Mouse (Mus musculus): Measurements from ENCODE around the gene Fam78a. TPM values are rescaled to one million over a fixed set of nuclear protein-coding genes. Genes with fewer than 3 reads are reported as not detected.

Fam78a gene
- total RNA-seq, 2 experiments from 2014 or later, result 3.6 to 6.0 TPM

DNA sequence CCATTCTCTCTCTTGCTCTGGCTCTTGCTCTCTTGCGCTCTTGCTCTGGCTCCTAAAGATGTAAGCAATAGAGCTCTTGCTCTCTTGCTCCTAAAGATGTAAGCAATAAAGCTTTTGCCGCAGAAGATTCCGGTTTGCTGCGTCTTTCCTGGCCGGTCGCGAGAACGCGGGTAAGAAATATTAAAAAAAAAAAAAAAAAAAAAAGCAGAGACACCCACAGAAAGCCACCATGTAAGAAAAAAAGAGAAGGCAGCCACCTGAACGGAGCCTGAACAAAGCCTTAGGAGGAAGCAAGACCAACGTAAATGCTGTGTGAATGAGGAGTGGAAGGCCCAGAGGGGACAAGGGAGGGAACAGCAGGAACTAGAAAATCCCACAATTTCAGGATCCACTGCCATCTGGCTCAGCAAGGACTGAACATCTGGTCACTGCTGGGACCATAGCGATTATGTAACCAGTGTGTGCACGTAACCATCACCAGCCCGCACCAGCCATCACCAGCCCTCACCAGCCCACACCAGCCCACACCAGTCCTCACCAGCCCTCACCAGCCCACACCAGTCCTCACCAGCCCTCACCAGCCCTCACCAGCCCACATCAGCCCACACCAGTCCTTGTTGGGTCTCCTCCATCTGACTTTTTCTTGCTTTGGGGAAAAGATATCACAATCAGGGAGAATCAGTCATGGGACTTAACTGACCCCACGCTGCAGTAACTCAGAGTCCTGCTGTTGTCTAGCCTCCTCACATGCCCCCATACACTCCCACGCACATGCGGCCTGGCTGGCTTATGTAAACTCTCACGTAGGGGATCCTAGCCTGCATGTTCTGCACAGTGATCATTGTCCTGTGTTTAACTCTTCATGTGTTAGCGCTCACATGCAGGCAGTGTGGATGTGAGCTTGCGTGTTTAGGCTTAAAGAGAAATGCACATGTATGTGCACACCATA lies 35.4 kb upstream of the Fam78a start:
- no peak for DNase-seq (ENCODE audit: low spot score in 2 of 2)
- no peak overlapping the region for H3K4me3 ChIP-seq
- H3K27ac ChIP-seq, result no peak overlapping the region
- TF ChIP-seq CTCF (conservative IDR thresholded peaks at IDR 0.05), result no peak

DNA sequence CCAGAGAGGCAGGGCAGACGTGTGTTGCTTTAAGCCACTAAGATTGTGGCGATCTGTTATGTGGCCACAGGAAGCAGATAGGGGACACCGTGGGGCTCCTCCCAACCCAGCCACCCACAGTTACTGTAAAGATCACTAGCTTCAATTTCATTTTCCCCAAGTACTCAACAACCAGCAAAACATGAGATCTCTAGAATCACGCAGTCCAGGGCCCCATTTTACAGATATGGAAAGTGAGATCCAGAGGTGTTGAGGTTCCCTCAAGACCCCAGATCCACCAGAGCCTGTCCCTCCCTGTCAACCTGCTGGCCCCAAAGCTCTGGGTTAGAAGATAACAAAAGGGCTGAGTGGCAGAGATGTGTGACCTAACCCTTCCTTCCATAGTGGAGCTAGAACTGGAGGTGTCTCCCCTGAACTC lies 31.2 kb upstream of the Fam78a start:
- TF ChIP-seq CTCF (conservative IDR thresholded peaks at IDR 0.05), result no peak
- no peak for DNase-seq (ENCODE audit: low spot score in 2 of 2)
- H3K27ac ChIP-seq, result no peak overlapping the region
- H3K4me3 ChIP-seq, result no peak overlapping the region

DNA sequence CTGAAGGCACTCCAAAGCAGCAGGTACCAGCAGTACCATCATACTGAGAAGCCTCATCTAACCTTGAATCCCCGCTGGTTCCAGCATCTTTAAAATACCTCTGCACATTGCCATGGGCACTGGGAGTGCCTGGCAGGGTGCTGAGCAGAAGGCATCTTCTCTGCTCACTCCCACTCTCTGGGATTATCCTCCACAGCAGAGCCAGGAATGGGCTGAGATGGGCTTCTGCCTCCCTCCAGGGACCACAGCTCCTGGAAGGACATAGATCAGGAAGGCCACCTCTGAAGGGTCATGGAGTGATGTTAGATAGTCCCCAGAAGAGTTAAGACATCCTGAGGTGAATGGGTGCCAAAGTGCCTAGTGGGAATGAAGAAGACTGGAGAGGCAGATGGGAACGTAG lies 27.9 kb upstream of the Fam78a start:
- DNase-seq (ENCODE audit: low spot score in 2 of 2), result no peak
- no peak overlapping the region for H3K4me3 ChIP-seq
- TF ChIP-seq CTCF (conservative IDR thresholded peaks at IDR 0.05), result no peak
- H3K27ac ChIP-seq, result peak overlapping the region; percentile 43; the same call in 1 of the 2 replicates

DNA sequence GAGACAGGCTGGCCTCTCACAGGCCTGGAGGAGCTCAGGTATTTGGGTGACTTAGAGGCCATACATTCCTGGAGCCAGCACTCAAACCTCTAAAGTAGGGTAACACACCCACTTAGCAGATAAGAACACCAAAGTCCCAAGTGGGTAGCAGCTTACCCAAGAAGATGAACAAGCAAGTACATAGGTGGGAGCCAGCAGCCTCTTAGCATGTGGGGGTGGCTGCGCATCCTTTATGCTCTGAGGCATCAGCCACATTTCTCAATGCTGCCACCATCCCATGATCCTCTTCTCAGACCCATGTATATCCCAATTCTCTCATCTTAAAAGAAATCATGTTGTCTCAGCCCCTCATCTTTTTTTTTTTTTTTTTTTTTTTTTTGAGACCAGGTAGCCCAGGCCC lies 26.6 kb upstream of the Fam78a start:
- no peak for TF ChIP-seq CTCF (conservative IDR thresholded peaks at IDR 0.05)
- Histone ChIP-seq H3K4me3 (no peak overlapping the region), H3K27ac (no peak overlapping the region)
- no peak for DNase-seq (ENCODE audit: low spot score in 2 of 2)

DNA sequence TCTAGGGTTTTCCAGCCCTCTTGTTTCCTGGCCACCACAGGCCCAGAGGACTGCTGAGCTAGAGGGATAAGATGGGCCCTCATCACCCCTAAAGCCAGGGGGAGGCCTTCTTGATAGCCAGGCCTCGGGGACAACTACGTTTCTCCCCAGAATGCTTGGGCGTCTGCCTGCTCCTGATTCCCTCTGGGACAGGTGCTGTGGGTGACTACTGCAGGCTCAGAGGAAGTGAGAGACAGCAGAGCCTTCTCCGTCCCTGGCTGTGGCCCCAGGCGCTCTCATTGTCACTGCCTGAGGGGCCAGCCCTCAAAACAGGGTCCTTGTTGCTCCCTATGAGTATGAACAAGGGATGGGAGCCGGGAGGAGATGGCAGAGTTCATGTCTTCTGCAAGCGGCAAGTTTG lies 21.3 kb upstream of the Fam78a start:
- Histone ChIP-seq H3K27ac (no peak overlapping the region), H3K4me3 (no peak overlapping the region)
- DNase-seq (ENCODE audit: low spot score in 2 of 2), result no peak
- no peak for TF ChIP-seq CTCF (conservative IDR thresholded peaks at IDR 0.05)

DNA sequence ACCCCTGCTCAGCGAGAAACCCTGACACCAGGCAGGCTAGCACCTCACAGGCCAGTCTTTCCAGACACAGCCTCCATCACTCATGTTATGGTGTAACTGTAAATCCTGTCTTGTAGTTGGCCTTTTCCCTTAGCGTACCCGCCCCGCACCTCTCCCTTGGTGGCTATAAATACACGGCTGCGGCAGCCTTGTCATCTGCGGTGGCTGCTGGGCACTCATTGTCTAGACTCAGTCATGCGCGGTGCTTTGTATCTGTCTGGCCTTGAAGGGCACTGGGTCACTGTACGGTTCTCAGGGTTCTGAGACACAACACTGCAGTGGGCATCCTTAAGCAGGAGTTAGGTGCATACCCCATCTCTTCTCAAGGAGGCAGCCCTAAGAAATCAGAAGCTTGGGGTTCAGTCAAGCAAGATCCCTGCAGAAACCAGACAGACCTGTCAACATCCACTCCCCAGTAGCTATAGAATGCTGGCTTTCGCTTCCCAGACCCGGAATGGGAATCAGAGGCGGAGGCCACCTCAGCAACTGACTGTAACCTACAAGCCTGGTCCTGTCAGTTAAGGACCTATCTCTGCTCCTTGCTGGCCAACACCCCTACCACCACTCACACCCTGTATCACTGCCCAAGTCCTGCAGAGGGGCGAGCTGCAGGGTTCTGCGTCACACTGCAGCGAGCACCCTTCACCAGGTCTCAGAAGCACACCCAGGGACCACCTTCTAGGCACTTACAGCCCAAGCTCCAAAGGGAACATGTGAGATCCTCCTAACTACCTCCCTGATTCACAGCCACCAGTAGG lies 20.7 kb upstream of the Fam78a start:
- no peak for TF ChIP-seq CTCF (conservative IDR thresholded peaks at IDR 0.05)
- H3K4me3 ChIP-seq, result no peak overlapping the region
- DNase-seq (ENCODE audit: low spot score in 2 of 2), result no peak
- peak overlapping the region; percentile 23; the same call in 1 of the 2 replicates for H3K27ac ChIP-seq

DNA sequence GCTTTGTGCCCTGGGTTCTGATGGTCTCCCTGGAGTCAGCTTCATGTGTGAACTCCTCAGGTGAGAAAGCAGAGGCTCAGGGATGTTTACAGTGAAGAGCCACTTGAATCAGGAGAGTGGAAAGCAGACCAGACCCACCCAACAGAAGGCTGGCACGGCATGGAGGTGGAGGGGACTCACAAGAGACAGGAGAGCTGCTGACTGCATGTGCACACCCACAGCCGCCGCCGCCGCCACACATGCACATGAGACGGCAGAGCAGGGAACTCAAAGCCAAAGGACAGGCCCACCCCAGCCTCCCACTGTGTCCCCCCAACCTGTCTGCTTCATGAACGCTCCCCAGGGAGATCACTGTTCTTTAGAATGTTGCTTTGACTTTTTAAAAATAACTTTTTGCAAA lies 19.5 kb upstream of the Fam78a start:
- DNase-seq (ENCODE audit: low spot score in 2 of 2), result peak in 1 of 2 experiments; percentile 41
- Histone ChIP-seq H3K4me3 (no peak overlapping the region), H3K27ac (peak overlapping the region; percentile 50)
- TF ChIP-seq CTCF (conservative IDR thresholded peaks at IDR 0.05), result no peak

DNA sequence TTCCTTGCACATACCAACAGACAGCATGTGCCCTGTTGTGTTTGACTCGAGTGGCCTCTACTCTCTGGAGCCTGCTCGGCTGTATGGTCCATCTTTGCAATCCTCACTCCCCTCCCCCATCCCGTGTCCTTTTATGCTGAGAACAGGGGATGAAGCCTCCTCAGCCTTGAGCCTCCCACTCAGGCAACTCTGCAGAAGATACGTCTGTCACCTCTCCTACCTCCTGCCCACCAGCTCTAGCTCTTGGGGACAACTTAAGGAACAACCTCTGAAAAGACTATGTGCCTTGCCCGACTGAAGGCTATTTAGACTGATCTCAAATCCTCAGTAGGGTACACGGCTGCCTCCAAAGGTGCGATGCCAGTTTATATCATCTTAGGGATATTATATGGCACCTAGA lies 18.9 kb upstream of the Fam78a start:
- no peak for TF ChIP-seq CTCF (conservative IDR thresholded peaks at IDR 0.05)
- Histone ChIP-seq H3K27ac (peak overlapping the region; percentile 50), H3K4me3 (no peak overlapping the region)
- no peak for DNase-seq (ENCODE audit: low spot score in 2 of 2)

DNA sequence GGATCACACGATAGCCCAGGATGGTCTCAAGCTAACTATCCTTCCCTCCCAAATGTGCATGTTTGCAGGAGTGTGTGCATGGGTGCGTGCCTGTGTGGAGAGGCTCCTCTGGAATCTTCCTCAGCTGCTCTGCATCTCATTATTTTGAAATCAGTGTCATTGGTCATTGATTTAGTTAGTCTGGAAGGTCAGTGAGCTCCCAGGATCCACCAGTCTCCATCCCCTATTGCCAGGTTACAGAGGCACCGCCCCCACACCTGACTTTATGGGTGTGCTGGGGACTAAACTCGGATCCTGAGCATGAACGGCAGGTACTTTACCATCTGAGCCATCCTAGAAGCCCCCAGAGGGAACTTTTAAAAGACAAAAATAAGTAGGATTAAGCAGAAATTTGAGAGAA lies 18.3 kb upstream of the Fam78a start:
- no peak overlapping the region for H3K27ac ChIP-seq
- DNase-seq (ENCODE audit: low spot score in 2 of 2), result no peak
- H3K4me3 ChIP-seq, result no peak overlapping the region
- TF ChIP-seq CTCF (conservative IDR thresholded peaks at IDR 0.05), result no peak

DNA sequence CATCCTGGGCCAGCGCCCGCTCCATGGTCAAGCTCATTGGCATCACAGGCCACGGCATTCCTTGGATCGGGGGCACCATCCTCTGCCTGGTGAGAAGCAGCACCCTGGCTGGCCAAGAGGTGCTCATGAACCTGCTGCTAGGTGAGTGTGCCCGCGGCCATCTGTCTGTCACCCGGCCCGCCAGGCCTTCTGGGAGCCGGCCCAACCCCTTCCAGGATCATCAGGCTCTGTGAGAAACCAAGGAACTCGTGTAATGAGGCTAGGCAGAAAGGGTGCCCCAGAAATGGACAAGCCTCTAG lies 11.4 kb upstream of the Fam78a start:
- no peak for TF ChIP-seq CTCF (conservative IDR thresholded peaks at IDR 0.05)
- H3K27ac ChIP-seq, result peak overlapping the region; percentile 94

DNA sequence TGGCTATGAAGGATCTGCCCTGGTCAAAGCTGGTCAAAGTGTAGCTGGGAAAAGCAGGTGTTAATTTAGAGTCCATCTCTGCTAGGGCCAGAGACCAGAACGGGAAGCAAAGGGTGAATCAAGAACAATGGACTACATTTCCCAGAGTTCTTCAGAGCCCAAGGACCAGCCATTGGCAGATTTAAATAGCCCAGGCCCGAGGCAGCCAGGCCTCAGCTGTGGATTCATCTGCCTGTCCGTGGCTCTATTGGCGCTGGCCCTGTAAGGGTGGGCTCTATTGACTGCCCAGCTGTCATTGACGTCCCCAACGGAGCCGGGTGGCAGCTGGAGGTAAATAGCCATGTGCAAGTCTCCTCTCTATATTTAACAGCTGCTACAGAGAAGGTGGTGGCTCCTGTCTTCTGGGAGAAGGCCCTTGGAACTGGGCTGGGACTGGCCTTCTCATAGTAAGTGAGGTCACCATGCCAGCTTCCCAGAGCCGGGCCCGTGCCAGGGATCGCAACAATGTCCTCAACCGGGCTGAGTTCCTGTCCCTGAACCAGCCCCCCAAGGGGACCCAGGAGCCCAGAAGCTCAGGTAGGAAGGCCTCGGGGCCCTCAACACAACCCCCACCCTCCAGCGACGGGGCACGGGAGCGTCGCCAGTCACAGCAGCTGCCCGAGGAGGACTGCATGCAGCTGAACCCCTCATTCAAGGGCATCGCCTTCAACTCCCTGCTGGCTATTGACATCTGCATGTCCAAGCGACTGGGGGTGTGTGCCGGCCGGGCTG lies 10.9 kb upstream of the Fam78a start, which contains the start of gene Plpp7:
Gene Plpp7, plus strand, starts transcription at position 178 of the 771 bp plus-strand sequence.
- peak; percentile 80 to 84 for DNase-seq (ENCODE audit: low spot score in 2 of 2)
- Histone ChIP-seq H3K4me3 (peak within 1 kb of the TSS; percentile 69), H3K27ac (peak within 1 kb of the TSS; percentile 94)
- TF ChIP-seq CTCF (conservative IDR thresholded peaks at IDR 0.05), result no peak

More for the DNA sequence above, 11.4 kb upstream of the Fam78a start:
- H3K4me3 ChIP-seq, result peak overlapping the region; percentile 69
- DNase-seq (ENCODE audit: low spot score in 2 of 2), result no peak

DNA sequence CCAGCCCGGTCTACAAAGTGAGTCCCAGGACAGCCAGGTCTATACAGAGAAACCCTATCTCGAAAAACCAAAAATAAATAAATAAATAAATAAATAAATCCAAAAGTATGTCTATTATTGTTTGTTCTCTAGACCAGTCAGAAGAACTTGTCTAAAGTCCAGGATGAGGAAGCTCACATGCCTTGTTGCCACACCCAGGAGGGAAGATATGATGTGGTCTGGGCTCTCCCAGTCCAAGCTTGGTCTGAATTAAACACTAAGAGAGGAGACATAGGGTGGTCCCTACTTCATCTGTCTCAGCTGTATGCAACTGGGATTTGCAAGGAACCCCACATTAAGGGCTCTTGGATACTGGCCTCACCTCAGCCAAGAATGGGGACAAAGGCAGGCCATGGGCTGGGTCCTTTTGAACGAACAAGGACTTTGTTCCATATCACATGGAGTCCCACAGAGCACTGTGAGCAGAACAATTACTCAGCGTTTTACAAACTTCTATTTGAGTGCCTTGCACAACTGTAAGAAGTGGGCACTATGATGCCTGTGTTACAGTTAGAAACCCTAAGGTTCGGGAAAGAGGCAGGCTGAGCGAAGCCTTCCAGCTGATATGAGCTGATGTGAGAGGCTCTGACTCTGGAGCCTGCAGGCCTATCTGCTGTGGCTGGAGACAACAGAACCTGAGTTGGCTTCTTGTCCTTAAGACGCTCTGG lies 9.5 kb upstream of the Fam78a start:
- peak overlapping the region; percentile 53 for H3K27ac ChIP-seq
- H3K4me3 ChIP-seq, result no peak overlapping the region
- no peak for DNase-seq (ENCODE audit: low spot score in 2 of 2)
- no peak for TF ChIP-seq CTCF (conservative IDR thresholded peaks at IDR 0.05)

All from layer of hippocampus, adult 2 months (tissue).